Mouse (Mus musculus): ENCODE results near the gene Gm10228. TPM values are rescaled to one million over a fixed set of nuclear protein-coding genes. Genes with fewer than 3 reads are reported as not detected.

The Gm10228 gene
- total and polyA plus RNA-seq, 3 experiments: not detected

GRCm38 (mm10) chr16:89010659-89011058 is 30.6 kb downstream of the Gm10228 start, which contains the start of gene Krtap22-2:
Gene Krtap22-2 (minus strand): TSS chr16:89010759.
- DNase-seq: no peak
- Histone ChIP-seq H3K9ac (ENCODE audit: low read depth, low read length) (no peak within 1 kb of the TSS), H3K4me1 (ENCODE audit: control insufficient read depth, insufficient read depth, low read length) (no peaks in the 10 kb centered on the region), H3K4me3 (no peak within 1 kb of the TSS), H3K79me2 (replicated peaks; ENCODE audit: control insufficient read depth, insufficient read depth, low read length) (no peaks in the 10 kb centered on the region), H3K27me3 (ENCODE audit: control insufficient read depth, insufficient read depth, low read length) (0 out of 2 replicates have a peak, but pooled peaks cover 2% of the 10 kb centered on the region), H3K27ac (no peak within 1 kb of the TSS), H3K36me3 (ENCODE audit: control insufficient read depth, insufficient read depth, low read length) (no peaks in the 10 kb centered on the region)
- 72% methylated on average over 5 of the region's 5 CpGs for WGBS
- no peak for TF ChIP-seq EP300 (IDR thresholded peaks at IDR 0.05; ENCODE audit: insufficient read depth, low read depth, low read length)
- TF ChIP-seq POLR2A (IDR thresholded peaks at IDR 0.05; ENCODE audit: insufficient read depth, low read depth, low read length): no peak
- no peak for TF ChIP-seq CTCF (IDR thresholded peaks at IDR 0.05)
- intact Hi-C loops (cut with DNase I): no loop called here

Other genes with a start within 250 kb of the Gm10228 start
- not detected for gene Gm20741, start 229.3 kb downstream of the Gm10228 start, total RNA-seq (2021)
- not detected in 2 replicates for gene Gm20741, start 229.3 kb downstream of the Gm10228 start, polyA plus RNA-seq (2012; rRNA removed)
- not detected for gene Krtap15, start 221.3 kb downstream of the Gm10228 start, total RNA-seq (2021)
- not detected in 2 replicates for gene Krtap15, start 221.3 kb downstream of the Gm10228 start, polyA plus RNA-seq (2012; rRNA removed)
- gene Krtap14, start 215.3 kb downstream of the Gm10228 start, total RNA-seq (2021): not detected
- not detected in 2 replicates for gene Krtap14, start 215.3 kb downstream of the Gm10228 start, polyA plus RNA-seq (2012; rRNA removed)
- not detected for gene Krtap19-1, start 172.1 kb downstream of the Gm10228 start, total RNA-seq (2021)
- gene Krtap19-1, start 172.1 kb downstream of the Gm10228 start, polyA plus RNA-seq (2012; rRNA removed): not detected in 2 replicates
- not detected for gene Krtap19-2, start 167.2 kb downstream of the Gm10228 start, total RNA-seq (2021)
- gene Krtap19-2, start 167.2 kb downstream of the Gm10228 start, polyA plus RNA-seq (2012; rRNA removed): not detected in 2 replicates
- gene Krtap19-3, start 163.4 kb downstream of the Gm10228 start, total RNA-seq (2021): not detected
- gene Krtap19-3, start 163.4 kb downstream of the Gm10228 start, polyA plus RNA-seq (2012; rRNA removed): not detected in 2 replicates
- not detected for gene Krtap19-4, start 156.4 kb downstream of the Gm10228 start, total RNA-seq (2021)
- gene Krtap19-4, start 156.4 kb downstream of the Gm10228 start, polyA plus RNA-seq (2012; rRNA removed): not detected in 2 replicates
- not detected for gene Krtap19-5, start 145.0 kb downstream of the Gm10228 start, total RNA-seq (2021)
- not detected in 2 replicates for gene Krtap19-5, start 145.0 kb downstream of the Gm10228 start, polyA plus RNA-seq (2012; rRNA removed)
- gene Krtap19-9b, start 109.2 kb downstream of the Gm10228 start, total RNA-seq (2021): not detected
- not detected in 2 replicates for gene Krtap19-9b, start 109.2 kb downstream of the Gm10228 start, polyA plus RNA-seq (2012; rRNA removed)
- gene Krtap16-3, start 78.6 kb downstream of the Gm10228 start, total RNA-seq (2021): not detected
- not detected in 2 replicates for gene Krtap16-3, start 78.6 kb downstream of the Gm10228 start, polyA plus RNA-seq (2012; rRNA removed)
- not detected for gene Krtap22-2, start 30.7 kb downstream of the Gm10228 start, total RNA-seq (2021)
- not detected in 2 replicates for gene Krtap22-2, start 30.7 kb downstream of the Gm10228 start, polyA plus RNA-seq (2012; rRNA removed)
- not detected for gene Gm10229, start 26.2 kb downstream of the Gm10228 start, total RNA-seq (2021)
- gene Gm10229, start 26.2 kb downstream of the Gm10228 start, polyA plus RNA-seq (2012; rRNA removed): not detected in 2 replicates
- gene Krtap6-1, start 9.8 kb downstream of the Gm10228 start, total RNA-seq (2021): not detected
- gene Krtap6-1, start 9.8 kb downstream of the Gm10228 start, polyA plus RNA-seq (2012; rRNA removed): not detected in 2 replicates
- not detected for gene Krtap6-5, start 6.4 kb upstream of the Gm10228 start, total RNA-seq (2021)
- gene Krtap6-5, start 6.4 kb upstream of the Gm10228 start, polyA plus RNA-seq (2012; rRNA removed): not detected in 2 replicates
- gene 1110025L11Rik, start 22.5 kb upstream of the Gm10228 start, total RNA-seq (2021): not detected
- gene 1110025L11Rik, start 22.5 kb upstream of the Gm10228 start, polyA plus RNA-seq (2012; rRNA removed): not detected in 2 replicates
- gene Krtap6-3, start 42.5 kb upstream of the Gm10228 start, total RNA-seq (2021): not detected
- not detected in 2 replicates for gene Krtap6-3, start 42.5 kb upstream of the Gm10228 start, polyA plus RNA-seq (2012; rRNA removed)
- gene Gm6358, start 99.4 kb upstream of the Gm10228 start, total RNA-seq (2021): not detected
- not detected in 2 replicates for gene Gm6358, start 99.4 kb upstream of the Gm10228 start, polyA plus RNA-seq (2012; rRNA removed)
- not detected for gene Gm10061, start 109.6 kb upstream of the Gm10228 start, total RNA-seq (2021)
- not detected in 2 replicates for gene Gm10061, start 109.6 kb upstream of the Gm10228 start, polyA plus RNA-seq (2012; rRNA removed)
- gene Gm9789, start 116.5 kb upstream of the Gm10228 start, total RNA-seq (2021): not detected
- gene Gm9789, start 116.5 kb upstream of the Gm10228 start, polyA plus RNA-seq (2012; rRNA removed): not detected in 2 replicates
- gene Gm7735, start 128.0 kb upstream of the Gm10228 start, total RNA-seq (2021): not detected
- not detected in 2 replicates for gene Gm7735, start 128.0 kb upstream of the Gm10228 start, polyA plus RNA-seq (2012; rRNA removed)
- not detected for gene 1110057P08Rik, start 133.3 kb upstream of the Gm10228 start, total RNA-seq (2021)
- gene 1110057P08Rik, start 133.3 kb upstream of the Gm10228 start, polyA plus RNA-seq (2012; rRNA removed): not detected in 2 replicates
- gene Krtap20-2, start 164.4 kb upstream of the Gm10228 start, total RNA-seq (2021): not detected
- not detected in 2 replicates for gene Krtap20-2, start 164.4 kb upstream of the Gm10228 start, polyA plus RNA-seq (2012; rRNA removed)

All from heart, adult 2 months (tissue).